Mouse (Mus musculus) mouse trophoblast stem cell (cell line): ENCODE data around the gene Coa5.

Source experiments
- in situ Hi-C, 2 experiments: fragments of 300-500 bp; cut with MseI, MboI; formaldehyde crosslinking; loops; 2 replicates in 1 of 2; 3 replicates in 1 of 2; pipeline ENCODE4 v1.15.1; 2025

Coa5 gene

DNA sequence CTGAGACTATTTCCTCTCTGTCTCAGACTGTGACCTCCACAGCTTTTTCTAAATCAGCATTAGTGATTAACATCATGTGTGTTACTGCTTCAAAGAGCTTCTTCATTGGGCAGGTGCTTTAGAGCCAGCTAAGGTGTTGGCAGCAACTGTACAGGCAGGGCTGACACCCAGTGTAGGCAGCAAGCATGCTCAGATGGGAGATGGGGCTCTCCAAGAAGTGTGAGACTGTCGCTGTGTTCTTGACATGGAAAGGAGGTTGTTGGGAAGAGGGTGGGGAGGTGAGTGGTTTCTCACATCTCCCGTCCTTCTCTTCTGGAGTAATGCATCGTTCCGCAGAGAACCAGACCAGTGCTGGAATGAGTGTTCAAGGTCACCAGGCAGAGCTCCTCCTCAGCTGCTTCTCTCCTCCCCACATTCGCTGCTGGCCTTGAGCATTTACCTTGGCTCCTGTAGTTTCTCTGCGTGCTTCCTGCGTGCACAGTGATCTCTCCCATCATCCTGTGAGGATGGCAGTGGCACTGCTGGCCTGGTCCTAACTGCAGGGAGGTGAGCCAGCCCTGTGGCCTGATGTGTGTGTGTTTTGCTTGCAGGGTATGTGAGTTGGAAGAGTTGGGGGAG, 61.0 kb downstream of the Coa5 start:
- in situ Hi-C loops = no loop called here

DNA sequence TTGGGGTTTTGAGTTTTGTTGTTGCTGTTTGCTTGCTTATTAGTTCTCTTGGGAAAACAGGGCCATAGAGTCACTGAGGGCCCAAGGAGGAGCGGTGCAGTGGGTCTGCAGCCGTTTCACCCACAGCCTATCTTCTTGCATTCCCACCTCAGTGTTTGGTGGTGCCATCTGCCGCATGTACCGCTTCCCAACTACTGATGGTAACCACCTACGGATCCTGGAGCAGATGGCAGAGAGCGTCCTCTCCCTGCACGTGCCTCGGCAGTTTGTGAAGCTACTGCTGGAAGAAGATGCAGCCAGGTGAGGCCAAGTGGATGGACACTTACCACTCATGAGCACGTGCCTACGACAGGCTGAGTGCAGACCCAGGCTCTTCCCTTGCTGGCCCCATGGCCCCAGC, 61.8 kb downstream of the Coa5 start:
- in situ Hi-C loops = no loop called here
